Mouse (Mus musculus) ES-E14 (cell line): ENCODE results near the gene Olfr1202. TPM values are rescaled to one million over a fixed set of nuclear protein-coding genes. Genes with fewer than 3 reads are reported as not detected.

Source experiments
- DNase-seq: peaks from one replicate; pipeline ENCODE4 v3.0.0-alpha.2; 2013; ENCODE audit warnings: low read depth, low spot score
- H3K27ac ChIP-seq: 2 replicates; pipeline ENCODE4 v1.5.1; 2012; ENCODE audit warnings: low read depth, mild to moderate bottlenecking, low read length, moderate library complexity, mixed read lengths; ENCODE audit not compliant: poor library complexity, insufficient read depth, severe bottlenecking
- H3K36me3 ChIP-seq: 2 replicates; pipeline ENCODE4 v1.6.1; 2012; ENCODE audit warnings: mild to moderate bottlenecking, low read length, moderate library complexity, mixed read lengths; ENCODE audit not compliant: control insufficient read depth, poor library complexity, insufficient read depth, severe bottlenecking
- H3K4me1 ChIP-seq, 2 experiments: fragments of 150-350 bp in 1 of 2; sonication (generic) in 1 of 2; 2 replicates each; pipeline ENCODE4 v1.6.1; 2012; ENCODE audit warnings: low read length in 2 of 2, mild to moderate bottlenecking in 1 of 2, mixed read lengths in 1 of 2; ENCODE audit not compliant: control insufficient read depth in 2 of 2, insufficient read depth in 2 of 2, poor library complexity in 1 of 2
- H3K4me3 ChIP-seq, 2 experiments: fragments of 150-350 bp in 1 of 2; sonication (generic) in 1 of 2; 2 replicates each; pipeline ENCODE4 v1.5.1; 2012; ENCODE audit warnings: low read length in 2 of 2, low read depth in 1 of 2, mild to moderate bottlenecking in 1 of 2, mixed read lengths in 1 of 2; ENCODE audit not compliant: insufficient read depth in 1 of 2, poor library complexity in 1 of 2, severe bottlenecking in 1 of 2
- H3K9ac ChIP-seq: 2 replicates; pipeline ENCODE4 v1.6.1; 2012; ENCODE audit warnings: low read depth, mild to moderate bottlenecking, low read length, mixed read lengths; ENCODE audit not compliant: poor library complexity, insufficient read depth, severe bottlenecking
- H3K9me3 ChIP-seq: fragments of 150-350 bp; sonication (generic); 2 replicates; pipeline ENCODE4 v1.6.1; 2012; ENCODE audit warnings: low read depth, mild to moderate bottlenecking, low read length; ENCODE audit not compliant: control insufficient read depth, insufficient read depth
- CHD2 ChIP-seq: IDR thresholded peaks from 2 replicates; pipeline ENCODE4 v1.6.1; 2014; ENCODE audit warnings: mild to moderate bottlenecking, low read depth, low read length, inconsistent platforms
- HCFC1 ChIP-seq: IDR thresholded peaks from 2 replicates; pipeline ENCODE4 v1.6.1; 2012; ENCODE audit warnings: low read length, inconsistent platforms, borderline replicate concordance; ENCODE audit not compliant: insufficient read depth
- MAFK ChIP-seq: IDR thresholded peaks from 2 replicates; pipeline ENCODE4 v1.6.1; 2014; ENCODE audit warnings: mild to moderate bottlenecking, low read depth, low read length, inconsistent platforms; ENCODE audit not compliant: insufficient read depth
- ZC3H11A ChIP-seq: IDR thresholded peaks from 2 replicates; pipeline ENCODE4 v1.6.1; 2012; ENCODE audit warnings: low read depth, mild to moderate bottlenecking, inconsistent platforms, low read length, borderline replicate concordance
- ZNF384 ChIP-seq: IDR thresholded peaks from 2 replicates; pipeline ENCODE4 v1.6.1; 2012; ENCODE audit warnings: low read depth, low read length, inconsistent platforms
- in situ Hi-C, 2 experiments: fragments of 600-800 bp; cut with MboI; formaldehyde crosslinking; loops; one replicate each; pipeline ENCODE4 v1.15.1; 2025; ENCODE audit warnings: low sequenced_read_pairs in 2 of 2, inconsistent platforms in 1 of 2; ENCODE audit not compliant: unreplicated experiment in 2 of 2
- total RNA-seq: library from RNA; depleted of rRNA; stranded (reverse); fragments of 300-350 nt; gene quantifications from 2 replicates; pipeline ENCODE4 v1.2.3, GENCODE M21; 2012; rRNA removed

The Olfr1202 gene
- total RNA-seq, 1 experiment, result not detected

- Histone ChIP-seq H3K27ac (no peak within 1 kb of the TSS), H3K9ac (no peak within 1 kb of the TSS), H3K9me3 (no peaks in the 10 kb centered on the region), H3K36me3 (no peaks in the 10 kb centered on the region), H3K4me3 (no peak within 1 kb of the TSS), H3K4me1 (no peaks in the 10 kb centered on the region)
- no peak for TF ChIP-seq ZC3H11A
- TF ChIP-seq MAFK, result no peak
- no peak for TF ChIP-seq ZNF384
- TF ChIP-seq HCFC1, result no peak
- TF ChIP-seq CHD2, result no peak
- in situ Hi-C loops, result no loop called here
- no peak for DNase-seq
Measured at GRCm38 (mm10) chr2:88848992-88849391, 34.7 kb downstream of the Olfr1202 start, which contains the start of gene Olfr1204. Olfr1204 (plus strand) TSS chr2:88849292.

- H3K9ac ChIP-seq, result no peak within 1 kb of the TSS
- TF ChIP-seq MAFK (no peak), ZC3H11A (no peak), CHD2 (no peak)
- no peak within 1 kb of the TSS for H3K4me3 ChIP-seq
- H3K36me3 ChIP-seq, result no peaks in the 10 kb centered on the region
- H3K9me3 ChIP-seq, result no peaks in the 10 kb centered on the region
- DNase-seq, result no peak
- H3K4me1 ChIP-seq, result no peaks in the 10 kb centered on the region
- no peak within 1 kb of the TSS for H3K27ac ChIP-seq
- in situ Hi-C loops, result no loop called here
Measured at GRCm38 (mm10) chr2:88862931-88863330, 48.6 kb downstream of the Olfr1202 start, which contains the start of gene Olfr1206. Olfr1206 (plus strand) TSS chr2:88863231.

Other genes starting within 250 kb of the Olfr1202 start
- gene Olfr1189, start 228.0 kb upstream of the Olfr1202 start, total RNA-seq, result not detected in 2 replicates
- gene Olfr1191-ps1, start 174.0 kb upstream of the Olfr1202 start, total RNA-seq, result not detected in 2 replicates
- gene Olfr1192-ps1, start 166.0 kb upstream of the Olfr1202 start, total RNA-seq, result not detected in 2 replicates
- not detected in 2 replicates for gene Olfr1193, start 138.9 kb upstream of the Olfr1202 start, total RNA-seq
- gene Olfr1195, start 125.3 kb upstream of the Olfr1202 start, total RNA-seq, result not detected in 2 replicates
- 0.09 and 0.11 TPM in 2 replicates for gene Olfr1196, start 109.9 kb upstream of the Olfr1202 start, total RNA-seq
- gene Olfr1197, start 82.1 kb upstream of the Olfr1202 start, total RNA-seq, result not detected in 2 replicates
- gene Olfr1198, start 63.1 kb upstream of the Olfr1202 start, total RNA-seq, result not detected in 2 replicates
- gene Olfr1199, start 54.0 kb upstream of the Olfr1202 start, total RNA-seq, result not detected in 2 replicates
- not detected in 2 replicates for gene Olfr1200, start 44.0 kb upstream of the Olfr1202 start, total RNA-seq
- not detected in 2 replicates for gene Olfr1201, start 21.5 kb upstream of the Olfr1202 start, total RNA-seq
- gene Olfr1205, start 15.2 kb downstream of the Olfr1202 start, total RNA-seq, result not detected in 2 replicates
- not detected in 2 replicates for gene Olfr1204, start 34.8 kb downstream of the Olfr1202 start, total RNA-seq
- not detected in 2 replicates for gene Olfr1206, start 48.7 kb downstream of the Olfr1202 start, total RNA-seq
- not detected in 2 replicates for gene Olfr1208, start 87.8 kb downstream of the Olfr1202 start, total RNA-seq
- gene Olfr1209, start 100.7 kb downstream of the Olfr1202 start, total RNA-seq, result not detected in 2 replicates
- gene Olfr1211, start 123.6 kb downstream of the Olfr1202 start, total RNA-seq, result not detected in 2 replicates
- gene Olfr1212, start 139.5 kb downstream of the Olfr1202 start, total RNA-seq, result not detected in 2 replicates
- not detected in 2 replicates for gene Gm13762, start 165.8 kb downstream of the Olfr1202 start, total RNA-seq
- gene Olfr1214, start 178.2 kb downstream of the Olfr1202 start, total RNA-seq, result not detected in 2 replicates
- not detected in 2 replicates for gene Olfr1215, start 192.5 kb downstream of the Olfr1202 start, total RNA-seq
- gene Olfr1216, start 203.8 kb downstream of the Olfr1202 start, total RNA-seq, result not detected in 2 replicates
- gene Olfr1217, start 217.6 kb downstream of the Olfr1202 start, total RNA-seq, result not detected in 2 replicates
- not detected in 2 replicates for gene Olfr1218, start 246.7 kb downstream of the Olfr1202 start, total RNA-seq